Mouse (Mus musculus) cerebellum, postnatal 36 days (tissue): Measurements from ENCODE around the gene Sart1.
A peak's percentile ranks its signal among the peaks of the same experiment; 100 is the strongest.
"Not testable (repeated sequence)": the region's sequence is repeated elsewhere in the genome, so short reads cannot be mapped to it uniquely, and the experiment has no call there.

Source experiments
- DNase-seq, 2 experiments: peaks; one replicate each; pipeline ENCODE4 v3.0.0; 2021 to 2022; ENCODE audit warnings: mixed read lengths in 2 of 2

Gene Sart1

GRCm38 (mm10) chr19:5367455-5367854 lies 21.0 kb downstream of the Sart1 start:
- DNase-seq: no peak

GRCm38 (mm10) chr19:5367053-5367359 lies 21.5 kb downstream of the Sart1 start, which contains the start of gene Banf1:
Gene Banf1, minus strand, starts transcription at chr19:5367168.
- DNase-seq: no peak

GRCm38 (mm10) chr19:5366175-5367052 lies 22.1 kb downstream of the Sart1 start, which contains the start of gene Eif1ad:
Gene Eif1ad, plus strand, starts transcription at chr19:5366741.
- peak; percentile 94 to 99 for DNase-seq

- DNase-seq: no peak
Observed at GRCm38 (mm10) chr19:5365751-5366150, 22.8 kb downstream of the Sart1 start.

- no peak for DNase-seq
Observed at GRCm38 (mm10) chr19:5364124-5364523, 24.4 kb downstream of the Sart1 start.

GRCm38 (mm10) chr19:5362186-5362585 lies 26.3 kb downstream of the Sart1 start:
- no peak for DNase-seq

- DNase-seq: no peak
Observed at GRCm38 (mm10) chr19:5356080-5356479, 32.4 kb downstream of the Sart1 start.

- no peak for DNase-seq
Observed at GRCm38 (mm10) chr19:5353609-5354008, 34.9 kb downstream of the Sart1 start.

GRCm38 (mm10) chr19:5349502-5349873 lies 39.0 kb downstream of the Sart1 start, which contains the start of gene Cst6:
Gene Cst6, minus strand, starts transcription at chr19:5349574.
- DNase-seq: not testable (repeated sequence)

- DNase-seq: peak; percentile 64 to 66
Observed at GRCm38 (mm10) chr19:5348526-5349501, 39.7 kb downstream of the Sart1 start.

- DNase-seq: no peak
Observed at GRCm38 (mm10) chr19:5348064-5348463, 40.4 kb downstream of the Sart1 start.

GRCm38 (mm10) chr19:5345297-5346131 lies 43.0 kb downstream of the Sart1 start:
- no peak for DNase-seq

- no peak for DNase-seq
Observed at GRCm38 (mm10) chr19:5341360-5341759, 47.1 kb downstream of the Sart1 start.

- peak; percentile 84 to 88 for DNase-seq
Observed at GRCm38 (mm10) chr19:5337975-5338374, 50.5 kb downstream of the Sart1 start.

- no peak for DNase-seq
Observed at GRCm38 (mm10) chr19:5335441-5335840, 53.1 kb downstream of the Sart1 start, which contains the start of gene Catsper1. Gene Catsper1, plus strand, starts transcription at chr19:5335741.

GRCm38 (mm10) chr19:5334741-5335140 lies 53.8 kb downstream of the Sart1 start:
- no peak for DNase-seq

GRCm38 (mm10) chr19:5327970-5328369 lies 60.5 kb downstream of the Sart1 start:
- no peak for DNase-seq
